Mouse (Mus musculus) kidney, adult 9 months (tissue): ENCODE results near the gene Tfb1m.
A peak's percentile ranks its signal among the peaks of the same experiment; 100 is the strongest.

Experiments
- DNase-seq: peaks from one replicate; pipeline ENCODE4 v3.0.0; 2022

Gene Tfb1m

GRCm38 (mm10) chr17:3509841-3510240 is 47.7 kb downstream of the Tfb1m start:
- DNase-seq, result peak; percentile 77

GRCm38 (mm10) chr17:3506508-3506907 is 51.1 kb downstream of the Tfb1m start:
- DNase-seq, result no peak

- no peak for DNase-seq
Observed at GRCm38 (mm10) chr17:3505711-3506110, 51.9 kb downstream of the Tfb1m start.

GRCm38 (mm10) chr17:3500936-3501335 is 56.6 kb downstream of the Tfb1m start:
- DNase-seq, result no peak

GRCm38 (mm10) chr17:3500076-3500475 is 57.5 kb downstream of the Tfb1m start:
- DNase-seq, result no peak

GRCm38 (mm10) chr17:3499468-3499867 is 58.1 kb downstream of the Tfb1m start:
- DNase-seq, result no peak

- DNase-seq, result no peak
Observed at GRCm38 (mm10) chr17:3498580-3498979, 59.0 kb downstream of the Tfb1m start.

- peak; percentile 31 for DNase-seq
Observed at GRCm38 (mm10) chr17:3498086-3498485, 59.5 kb downstream of the Tfb1m start.

GRCm38 (mm10) chr17:3496080-3496479 is 61.5 kb downstream of the Tfb1m start:
- peak; percentile 72 for DNase-seq

- DNase-seq, result no peak
Observed at GRCm38 (mm10) chr17:3495576-3495975, 62.0 kb downstream of the Tfb1m start.

- DNase-seq, result no peak
Observed at GRCm38 (mm10) chr17:3491667-3492066, 65.9 kb downstream of the Tfb1m start.

GRCm38 (mm10) chr17:3491065-3491464 is 66.5 kb downstream of the Tfb1m start:
- DNase-seq, result peak; percentile 16

GRCm38 (mm10) chr17:3490216-3490895 is 67.2 kb downstream of the Tfb1m start:
- DNase-seq, result peak; percentile 64

GRCm38 (mm10) chr17:3487721-3488601 is 69.6 kb downstream of the Tfb1m start:
- DNase-seq, result peak; percentile 71

- DNase-seq, result no peak
Observed at GRCm38 (mm10) chr17:3487211-3487610, 70.4 kb downstream of the Tfb1m start.

- DNase-seq, result no peak
Observed at GRCm38 (mm10) chr17:3485851-3486250, 71.7 kb downstream of the Tfb1m start.

GRCm38 (mm10) chr17:3483091-3483490 is 74.5 kb downstream of the Tfb1m start:
- no peak for DNase-seq

- DNase-seq, result peak; percentile 16
Observed at GRCm38 (mm10) chr17:3481576-3482575, 75.7 kb downstream of the Tfb1m start.

GRCm38 (mm10) chr17:3476546-3476945 is 81.0 kb downstream of the Tfb1m start:
- DNase-seq, result no peak

GRCm38 (mm10) chr17:3472018-3472417 is 85.6 kb downstream of the Tfb1m start:
- DNase-seq, result no peak
